Mouse (Mus musculus) thymus, postnatal 25 days (tissue): Measurements from ENCODE around the gene Olfr1175-ps.

ENCODE experiments used
- DNase-seq: peaks from one replicate; pipeline ENCODE4 v3.0.0; 2022

The Olfr1175-ps gene

GRCm38 (mm10) chr2:88327115-88327514, at the start of gene Olfr1175-ps:
TSS of gene Olfr1175-ps (minus strand) at chr2:88327215.
- DNase-seq = no peak

- no peak for DNase-seq
Observed at GRCm38 (mm10) chr2:88356304-88356703, 29.3 kb upstream of the Olfr1175-ps start.

GRCm38 (mm10) chr2:88346392-88346791, 19.4 kb upstream of the Olfr1175-ps start, which contains the start of gene Olfr1177-ps:
TSS of gene Olfr1177-ps (minus strand) at chr2:88346492.
- DNase-seq = no peak

GRCm38 (mm10) chr2:88336421-88336820, 9.4 kb upstream of the Olfr1175-ps start, which contains the start of gene Olfr1176:
TSS of gene Olfr1176 (plus strand) at chr2:88336721.
- DNase-seq = no peak

GRCm38 (mm10) chr2:88315035-88315434, 12.0 kb downstream of the Olfr1175-ps start, which contains the start of gene Olfr1174-ps:
TSS of gene Olfr1174-ps (minus strand) at chr2:88315135.
- DNase-seq = no peak

GRCm38 (mm10) chr2:88279775-88280174, 47.2 kb downstream of the Olfr1175-ps start, which contains the start of gene Olfr1173:
TSS of gene Olfr1173 (minus strand) at chr2:88279875.
- DNase-seq = no peak
